Mouse (Mus musculus): ENCODE data around the gene Fap. TPM values are rescaled to one million over a fixed set of nuclear protein-coding genes. Genes with fewer than 3 reads are reported as not detected.

The Fap gene
- polyA plus RNA-seq, 1 experiment from 2014 or later: 7.6 TPM

- 80% methylated on average over 9 of the region's 9 CpGs for WGBS
- Histone ChIP-seq H3K9me3 (no peaks in the 10 kb centered on the region), H3K36me3 (replicated peaks) (no peaks in the 10 kb centered on the region), H3K27ac (replicated peaks) (no peak overlapping the region), H3K4me1 (no peaks in the 10 kb centered on the region), H3K27me3 (replicated peaks; ENCODE audit: low read depth, poor library complexity, severe bottlenecking) (no peaks in the 10 kb centered on the region), H3K4me3 (no peak overlapping the region)
- DNase-seq (ENCODE audit: low spot score): no peak
Measured at GRCm38 (mm10) chr2:62480285-62481198, 93.3 kb downstream of the Fap start.

DNA sequence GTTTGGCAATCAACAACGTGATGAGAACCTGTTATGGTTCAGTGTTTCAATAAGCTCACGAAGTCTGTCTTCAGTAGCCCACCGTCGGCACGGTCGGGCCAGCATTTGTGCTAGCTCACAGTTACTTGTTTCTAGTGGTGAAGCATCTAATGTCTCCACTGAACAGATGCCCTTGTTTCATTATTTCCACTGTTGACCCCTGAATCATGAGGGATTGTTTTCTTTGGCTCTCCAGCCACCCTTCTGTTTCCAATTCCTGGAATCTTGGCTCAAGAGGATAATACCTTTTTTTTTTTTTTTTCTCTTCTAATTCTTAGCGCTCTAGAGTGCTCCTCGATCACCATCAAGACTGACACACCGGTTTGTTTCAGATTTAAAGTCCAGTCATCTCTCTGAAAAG is 104.3 kb downstream of the Fap start:
- Histone ChIP-seq H3K4me1 (no peaks in the 10 kb centered on the region), H3K36me3 (replicated peaks) (no peaks in the 10 kb centered on the region), H3K9me3 (no peaks in the 10 kb centered on the region), H3K4me3 (no peak overlapping the region), H3K27me3 (replicated peaks; ENCODE audit: low read depth, poor library complexity, severe bottlenecking) (no peaks in the 10 kb centered on the region), H3K27ac (replicated peaks) (no peak overlapping the region)
- 86% methylated on average over 9 of the region's 9 CpGs for WGBS
- no peak for DNase-seq (ENCODE audit: low spot score)

DNA sequence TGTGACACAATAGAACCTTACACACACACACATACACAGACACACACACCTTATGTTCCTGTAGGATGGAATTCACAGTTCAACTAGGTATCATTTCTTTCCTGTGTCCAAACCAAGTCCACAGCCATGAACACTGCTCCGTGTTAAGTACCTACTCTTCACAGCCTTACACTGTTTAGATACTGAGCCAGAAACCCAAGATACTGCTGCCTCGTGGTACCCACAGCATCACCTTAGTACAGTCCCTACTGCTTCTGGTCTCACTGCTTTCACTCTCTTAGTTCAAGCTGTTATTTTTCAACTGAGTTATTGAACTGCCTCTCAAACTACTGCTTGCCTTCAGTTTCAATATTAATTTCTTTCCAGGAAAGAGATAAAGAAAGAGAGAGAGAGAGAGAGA is 110.6 kb downstream of the Fap start:
- Histone ChIP-seq H3K27ac (replicated peaks) (no peak overlapping the region), H3K9me3 (no peaks in the 10 kb centered on the region)
- 84% methylated on average over 2 of the region's 2 CpGs for WGBS

DNA sequence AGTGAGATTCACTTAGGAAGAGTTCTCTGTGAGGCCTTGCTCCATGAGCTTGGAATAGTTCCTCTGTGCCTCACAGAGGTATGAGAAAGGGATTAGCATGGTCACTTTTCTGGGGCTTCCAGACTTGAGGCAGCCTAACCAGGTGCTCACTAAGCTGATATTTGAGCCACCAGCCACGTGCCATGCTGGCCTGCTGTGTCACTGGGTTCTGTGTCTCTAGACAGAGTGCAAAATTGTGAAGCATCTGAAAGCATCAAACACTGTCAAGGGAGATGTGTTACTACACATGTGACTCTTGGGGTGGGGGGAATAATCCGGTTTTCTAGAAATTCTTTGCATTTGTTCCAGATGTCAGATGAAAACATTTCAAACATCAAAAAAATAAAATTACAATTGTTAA is 111.7 kb downstream of the Fap start:
- Histone ChIP-seq H3K4me3 (no peak overlapping the region), H3K27ac (replicated peaks) (no peak overlapping the region), H3K9me3 (no peaks in the 10 kb centered on the region), H3K27me3 (replicated peaks; ENCODE audit: low read depth, poor library complexity, severe bottlenecking) (no peaks in the 10 kb centered on the region), H3K36me3 (replicated peaks) (no peaks in the 10 kb centered on the region), H3K4me1 (no peaks in the 10 kb centered on the region)
- WGBS: 78% methylated on average over 2 of the region's 2 CpGs
- DNase-seq (ENCODE audit: low spot score): no peak

More for the DNA sequence above, 110.6 kb downstream of the Fap start:
- H3K4me1 ChIP-seq: no peaks in the 10 kb centered on the region
- DNase-seq (ENCODE audit: low spot score): no peak
- no peaks in the 10 kb centered on the region for H3K36me3 ChIP-seq (replicated peaks)
- no peak overlapping the region for H3K4me3 ChIP-seq
- H3K27me3 ChIP-seq (replicated peaks; ENCODE audit: low read depth, poor library complexity, severe bottlenecking): no peaks in the 10 kb centered on the region

GRCm38 (mm10) chr2:62460815-62461450 is 112.9 kb downstream of the Fap start:
- 88% methylated on average over 12 of the region's 12 CpGs for WGBS
- DNase-seq (ENCODE audit: low spot score): no peak
- no peaks in the 10 kb centered on the region for H3K9me3 ChIP-seq
- no peaks in the 10 kb centered on the region for H3K27me3 ChIP-seq (replicated peaks; ENCODE audit: low read depth, poor library complexity, severe bottlenecking)
- H3K4me3 ChIP-seq: no peak overlapping the region
- H3K36me3 ChIP-seq (replicated peaks): no peaks in the 10 kb centered on the region
- H3K4me1 ChIP-seq: no peaks in the 10 kb centered on the region
- no peak overlapping the region for H3K27ac ChIP-seq (replicated peaks)

- no peak overlapping the region for H3K4me3 ChIP-seq
- no peaks in the 10 kb centered on the region for H3K36me3 ChIP-seq (replicated peaks)
- no peak overlapping the region for H3K27ac ChIP-seq (replicated peaks)
- H3K9me3 ChIP-seq: no peaks in the 10 kb centered on the region
- DNase-seq (ENCODE audit: low spot score): no peak
- no peaks in the 10 kb centered on the region for H3K4me1 ChIP-seq
- H3K27me3 ChIP-seq (replicated peaks; ENCODE audit: low read depth, poor library complexity, severe bottlenecking): no peaks in the 10 kb centered on the region
- 85% methylated on average over 7 of the region's 7 CpGs for WGBS
Measured at GRCm38 (mm10) chr2:62460231-62460710, 113.6 kb downstream of the Fap start.

- H3K4me1 ChIP-seq: no peaks in the 10 kb centered on the region
- H3K36me3 ChIP-seq (replicated peaks): no peaks in the 10 kb centered on the region
- WGBS: 74% methylated on average over 18 of the region's 18 CpGs
- H3K27me3 ChIP-seq (replicated peaks; ENCODE audit: low read depth, poor library complexity, severe bottlenecking): no peaks in the 10 kb centered on the region
- no peak overlapping the region for H3K4me3 ChIP-seq
- DNase-seq (ENCODE audit: low spot score): no peak
- no peaks in the 10 kb centered on the region for H3K9me3 ChIP-seq
- H3K27ac ChIP-seq (replicated peaks): no peak overlapping the region
Measured at GRCm38 (mm10) chr2:62459241-62460174, 114.4 kb downstream of the Fap start.

DNA sequence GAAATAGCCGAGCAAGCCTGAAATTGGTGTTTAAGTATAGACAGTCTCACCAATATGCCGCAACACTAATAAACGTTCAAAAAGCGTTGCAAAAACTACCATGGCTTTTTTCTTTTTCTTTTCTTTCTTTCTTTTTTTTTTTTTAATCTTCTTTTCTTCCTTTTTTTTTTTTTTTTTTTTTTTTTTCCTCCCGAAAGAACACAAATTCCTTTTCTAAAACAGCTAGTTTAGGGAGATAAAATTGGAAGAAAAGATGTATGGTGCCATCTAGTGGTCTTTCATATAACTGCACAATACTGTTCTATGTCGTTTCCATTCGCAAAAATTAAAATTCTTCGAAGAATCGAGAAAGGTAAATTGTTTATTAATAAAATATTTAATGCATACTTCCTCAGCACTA is 115.8 kb downstream of the Fap start:
- no peak for DNase-seq (ENCODE audit: low spot score)
- H3K4me1 ChIP-seq: no peaks in the 10 kb centered on the region
- H3K9me3 ChIP-seq: no peaks in the 10 kb centered on the region
- no peak overlapping the region for H3K4me3 ChIP-seq
- H3K27me3 ChIP-seq (replicated peaks; ENCODE audit: low read depth, poor library complexity, severe bottlenecking): no peaks in the 10 kb centered on the region
- no peak overlapping the region for H3K27ac ChIP-seq (replicated peaks)
- no peaks in the 10 kb centered on the region for H3K36me3 ChIP-seq (replicated peaks)
- 51% methylated on average over 9 of the region's 9 CpGs for WGBS

GRCm38 (mm10) chr2:62454991-62455390 is 118.9 kb downstream of the Fap start:
- Histone ChIP-seq H3K27ac (replicated peaks) (no peak overlapping the region), H3K36me3 (replicated peaks) (no peaks in the 10 kb centered on the region), H3K4me1 (no peaks in the 10 kb centered on the region), H3K27me3 (replicated peaks; ENCODE audit: low read depth, poor library complexity, severe bottlenecking) (no peaks in the 10 kb centered on the region), H3K4me3 (no peak overlapping the region), H3K9me3 (no peaks in the 10 kb centered on the region)
- WGBS: 89% methylated on average over 11 of the region's 11 CpGs
- DNase-seq (ENCODE audit: low spot score): no peak

DNA sequence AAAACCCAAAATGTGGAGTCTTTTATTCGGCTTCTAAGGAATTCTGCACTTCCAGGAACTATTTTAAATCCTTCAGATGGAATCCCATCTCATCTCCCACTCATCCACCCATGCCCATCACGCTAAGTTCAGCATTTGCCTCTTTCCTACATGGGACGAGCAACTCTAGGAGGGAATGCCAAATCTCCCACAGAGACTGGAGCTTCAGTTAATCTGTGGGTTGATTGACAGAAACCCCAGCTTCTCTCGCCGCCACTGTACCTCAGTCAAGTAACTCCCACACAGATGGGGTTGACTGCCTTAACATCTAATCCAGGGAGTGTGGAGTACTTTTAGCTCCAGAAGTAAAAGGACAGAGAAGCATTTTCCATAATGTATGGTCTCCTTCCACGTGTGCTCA is 119.8 kb downstream of the Fap start:
- Histone ChIP-seq H3K4me1 (no peaks in the 10 kb centered on the region), H3K27me3 (replicated peaks; ENCODE audit: low read depth, poor library complexity, severe bottlenecking) (no peaks in the 10 kb centered on the region), H3K4me3 (no peak overlapping the region), H3K27ac (replicated peaks) (no peak overlapping the region), H3K36me3 (replicated peaks) (no peaks in the 10 kb centered on the region), H3K9me3 (no peaks in the 10 kb centered on the region)
- 80% methylated on average over 6 of the region's 6 CpGs for WGBS
- no peak for DNase-seq (ENCODE audit: low spot score)
